Mouse (Mus musculus) thymus, adult 2 months (tissue): ENCODE measurements around the gene St8sia1.

Source experiments
- CTCF ChIP-seq: fragments of 200-500 bp; IDR thresholded peaks from 2 replicates; pipeline ENCODE4 v1.5.1; 2012; ENCODE audit warnings: mild to moderate bottlenecking, control low read depth, low read length, moderate library complexity, borderline replicate concordance; ENCODE audit not compliant: control insufficient read depth, poor library complexity, insufficient read depth; ENCODE audit errors: extremely low read depth
- POLR2A ChIP-seq: fragments of 200-500 bp; IDR thresholded peaks from 2 replicates; pipeline ENCODE4 v1.6.1; 2012; ENCODE audit warnings: mild to moderate bottlenecking, low read length, control low read depth, moderate library complexity; ENCODE audit not compliant: control insufficient read depth, poor library complexity, insufficient read depth; ENCODE audit errors: extremely low read depth

DNA sequence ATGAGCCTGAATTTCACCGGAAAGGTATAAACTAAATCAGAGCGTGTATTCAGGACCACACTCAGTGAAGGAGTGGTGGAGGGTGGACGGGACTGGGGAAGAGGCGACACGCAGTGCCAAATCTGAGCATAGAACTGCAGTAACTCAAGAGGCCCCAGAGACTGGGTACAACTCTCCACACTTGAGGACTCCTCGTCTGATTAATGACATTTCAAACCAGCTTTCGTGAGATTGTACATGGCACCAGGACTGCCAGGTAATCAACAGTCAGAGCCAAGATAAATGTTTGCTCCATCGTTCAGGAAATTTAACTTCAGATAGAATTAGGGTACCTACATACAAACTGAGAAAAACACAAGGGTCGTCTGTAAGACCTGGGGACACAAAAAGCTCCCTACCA lies 126.9 kb downstream of the St8sia1 start:
- TF ChIP-seq CTCF (no peak), POLR2A (no peak)
